Mouse (Mus musculus) MN1 (cell line): ENCODE results near the gene Olfr872.
"Not testable (repeated sequence)": the region's sequence is repeated elsewhere in the genome, so short reads cannot be mapped to it uniquely, and the experiment has no call there.

Source experiments
- DNase-seq: peaks from one replicate; pipeline ENCODE4 v3.0.0-alpha.2; 2016; ENCODE audit warnings: low spot score

Gene Olfr872

DNA sequence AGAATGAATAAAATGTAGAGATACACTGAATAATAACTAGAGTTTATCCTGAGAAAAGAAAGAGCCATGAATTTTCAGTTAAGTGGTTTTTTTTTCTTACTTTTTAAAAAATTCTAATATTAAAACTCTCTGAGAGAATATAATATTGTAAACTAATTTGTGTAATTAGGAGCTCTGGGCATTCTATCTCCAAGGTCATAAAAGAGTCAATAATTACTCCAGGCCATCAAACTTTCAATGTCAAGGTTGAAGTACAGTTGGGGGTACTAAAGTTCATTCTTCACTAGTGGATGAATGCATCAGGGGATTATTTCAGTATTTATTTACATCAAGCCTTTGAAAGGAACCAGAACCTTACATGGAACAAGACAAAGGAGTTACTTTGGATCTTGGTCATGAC, at the start of gene Olfr872:
Gene Olfr872, plus strand, starts transcription at position 301 of the 400 bp plus-strand sequence.
- DNase-seq, result no peak

DNA sequence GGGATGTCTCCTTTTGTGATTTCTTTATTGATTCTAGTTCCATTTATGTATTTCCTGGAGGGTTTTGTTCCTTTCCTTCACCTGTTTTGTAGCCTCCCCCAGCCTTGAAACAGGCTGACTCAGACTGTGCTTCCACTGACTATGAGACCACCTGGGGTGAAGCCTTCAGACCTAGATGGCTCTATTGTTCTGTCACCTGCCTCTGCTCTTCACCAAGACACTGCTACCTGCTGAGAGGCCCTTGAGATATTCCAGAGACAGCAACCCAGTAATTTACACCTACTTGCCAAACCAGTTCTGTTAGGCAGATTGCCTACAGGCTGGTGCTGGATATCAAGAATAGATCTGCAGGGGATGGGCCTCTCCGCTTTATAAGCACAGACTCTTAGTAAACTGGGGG, 34.8 kb upstream of the Olfr872 start:
- no peak for DNase-seq

DNA sequence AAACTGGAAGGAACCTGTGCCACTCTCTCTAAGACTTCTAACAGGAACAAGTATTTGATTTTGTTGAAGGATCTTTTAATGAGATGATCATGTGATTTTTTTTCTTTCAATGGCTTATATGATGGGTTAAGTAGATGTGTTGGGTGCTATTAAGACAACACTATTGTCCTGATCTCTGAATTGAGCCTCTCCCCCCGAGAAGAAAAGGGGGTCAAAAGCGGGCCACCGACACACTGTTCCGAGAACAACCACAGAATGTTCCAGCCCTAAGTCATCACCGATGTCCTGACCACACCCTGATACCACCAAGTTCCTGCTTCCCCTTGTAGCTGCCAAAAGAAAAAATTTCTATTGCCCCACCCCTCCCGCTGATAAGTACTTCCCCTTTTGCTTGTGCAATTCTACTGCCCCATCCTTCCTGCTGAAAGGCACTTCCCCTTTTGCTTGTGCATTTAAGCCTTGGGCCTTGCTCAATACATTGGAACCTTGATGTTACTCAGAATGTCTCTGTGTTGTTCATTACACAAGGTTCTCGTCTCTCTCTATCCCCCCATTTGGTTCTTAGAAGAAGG, 33.4 kb upstream of the Olfr872 start:
- DNase-seq, result not testable (repeated sequence)

DNA sequence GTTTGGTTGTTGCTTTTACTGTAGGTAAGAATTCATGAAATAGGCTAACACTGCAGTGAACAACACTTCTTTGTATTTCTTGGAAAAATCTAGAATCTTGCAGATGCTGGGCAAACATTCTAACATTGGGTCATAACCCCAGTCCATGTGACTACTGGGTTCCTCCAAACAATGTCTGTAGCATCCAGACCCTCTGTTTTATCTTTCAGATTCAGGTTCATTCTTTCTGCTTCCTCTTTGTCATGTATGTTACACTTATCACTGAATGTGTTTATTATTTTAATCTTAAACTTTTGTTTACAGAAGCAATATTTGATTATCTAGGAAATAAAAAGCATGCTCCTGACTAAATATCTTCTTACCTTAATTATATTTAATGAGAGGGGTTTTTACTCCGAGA, 26.1 kb upstream of the Olfr872 start:
- no peak for DNase-seq

DNA sequence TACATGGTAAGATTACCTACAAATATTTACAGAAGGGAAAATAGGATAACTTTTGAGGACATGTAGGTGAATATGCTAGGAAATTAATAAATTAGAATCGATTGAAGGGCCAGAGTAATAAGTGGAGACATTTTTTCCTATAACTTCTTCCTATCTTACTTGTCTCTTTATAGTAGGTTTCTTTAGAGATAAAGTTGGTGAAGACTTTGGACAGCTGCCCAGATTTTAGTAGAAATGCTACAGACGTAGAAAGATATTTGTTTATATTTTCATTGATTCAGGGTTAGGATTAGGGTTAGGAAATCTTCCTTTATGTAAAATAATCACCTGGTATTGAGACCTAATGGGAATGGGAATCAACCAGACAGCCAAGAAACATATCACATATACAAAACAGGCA, 25.4 kb upstream of the Olfr872 start:
- DNase-seq, result no peak

DNA sequence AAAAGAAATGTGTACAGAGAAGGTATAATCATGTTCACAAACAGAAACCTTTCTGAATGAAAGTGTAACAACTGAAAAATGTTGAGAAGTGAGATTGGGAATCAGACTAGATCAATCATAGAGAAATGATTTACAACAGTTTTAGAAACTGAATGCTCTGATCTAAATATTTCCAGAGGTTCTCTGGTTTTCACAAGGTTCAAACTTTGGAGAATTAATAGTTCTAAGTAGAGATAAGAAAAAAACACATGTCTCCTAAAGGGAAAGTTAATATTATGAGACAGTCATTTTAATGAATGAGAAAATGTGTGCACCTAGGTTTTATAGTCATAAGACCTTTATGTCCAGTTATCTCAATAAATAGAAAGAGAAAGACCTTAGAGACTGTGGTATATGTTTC, 25.0 kb upstream of the Olfr872 start, which contains the start of gene Olfr871:
Gene Olfr871, plus strand, starts transcription at position 301 of the 400 bp plus-strand sequence.
- DNase-seq, result no peak

DNA sequence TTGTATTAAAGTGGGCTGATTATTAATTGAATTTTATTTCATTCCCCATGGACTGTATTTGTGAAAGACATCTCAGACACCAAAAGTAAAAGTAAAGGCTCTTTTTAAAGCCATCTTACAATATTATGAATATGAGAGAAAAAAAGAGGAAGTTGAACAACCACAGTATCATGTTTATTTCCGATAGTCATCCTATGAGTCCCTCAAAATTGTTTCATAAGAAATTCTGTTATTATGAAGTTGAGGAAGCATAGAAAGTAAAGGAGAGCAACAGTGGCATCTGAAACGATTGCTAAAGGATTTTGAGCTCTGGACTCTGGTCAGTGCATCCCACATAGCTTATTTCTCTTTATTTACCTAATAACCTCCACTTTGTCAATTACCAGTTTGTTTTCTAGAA, 459 bp downstream of the Olfr872 start:
- no peak for DNase-seq

DNA sequence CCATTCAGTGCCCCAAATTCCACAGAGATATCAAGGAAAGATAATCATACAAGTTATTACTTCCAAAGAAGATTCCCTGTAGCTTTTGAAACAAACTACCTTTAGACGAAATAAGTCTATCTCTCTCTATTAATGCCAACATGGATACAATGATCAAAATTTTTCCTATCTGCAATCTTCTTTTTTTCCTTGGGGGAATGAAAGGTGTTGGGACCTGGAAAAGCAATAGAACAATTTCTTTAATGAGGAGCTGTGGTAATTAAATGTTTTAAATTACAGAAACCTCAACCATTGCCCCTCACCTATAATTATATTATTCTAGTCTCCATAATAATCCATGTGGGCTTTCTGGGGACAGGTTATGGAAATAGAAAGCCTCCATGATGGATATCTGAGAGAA, 45.1 kb downstream of the Olfr872 start, which contains the start of gene Olfr39:
Gene Olfr39, plus strand, starts transcription at position 301 of the 400 bp plus-strand sequence.
- no peak for DNase-seq

DNA sequence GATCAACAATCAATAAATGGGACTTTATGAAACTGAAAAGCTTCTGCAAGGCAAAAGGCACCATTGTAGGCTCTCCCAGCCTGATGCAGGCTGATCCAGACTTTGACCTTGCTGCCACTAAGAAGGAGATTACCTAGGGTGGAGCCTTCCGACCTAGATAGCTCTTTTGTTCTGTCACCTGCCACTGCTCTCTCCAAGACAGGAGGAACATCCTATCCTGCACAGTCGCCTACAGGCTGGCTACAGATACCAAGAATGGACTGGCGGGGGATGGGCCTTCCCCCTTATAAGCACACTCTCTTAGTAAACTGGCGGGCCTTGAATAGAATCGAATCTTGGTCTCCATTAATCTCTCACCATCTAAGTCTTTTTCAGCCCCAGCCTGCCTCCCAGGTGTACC, 58.6 kb downstream of the Olfr872 start:
- not testable (repeated sequence) for DNase-seq

DNA sequence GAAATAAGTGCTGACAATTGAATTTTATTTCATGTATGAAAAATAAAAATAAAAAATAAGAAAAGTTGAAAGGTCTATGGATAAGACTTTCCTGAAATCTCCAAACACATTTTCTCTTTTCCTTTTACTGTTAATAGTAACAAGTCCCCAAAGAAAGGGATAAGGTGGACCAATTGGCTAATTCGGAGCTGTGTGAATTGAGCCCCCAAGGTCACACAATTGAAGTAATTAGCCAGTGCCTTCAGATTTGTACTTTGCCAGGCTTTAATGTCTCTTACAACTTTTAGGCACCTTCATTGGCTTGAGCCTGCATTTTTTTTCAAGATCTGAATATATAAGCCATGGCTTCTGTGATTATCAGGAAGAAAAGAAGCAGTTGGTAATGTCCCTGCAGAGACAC, 61.3 kb downstream of the Olfr872 start, which contains the start of gene Olfr873:
Gene Olfr873, plus strand, starts transcription at position 301 of the 400 bp plus-strand sequence.
- DNase-seq, result no peak
